Mouse (Mus musculus): Measurements from ENCODE around the gene Ikzf2.
A peak's percentile ranks its signal among the peaks of the same experiment; 100 is the strongest.

Gene Ikzf2

GRCm38 (mm10) chr1:69687076-69687991 is at the start of gene Ikzf2:
Gene Ikzf2, minus strand, starts transcription at chr1:69687245.
- peak; percentile 66 to 80 for DNase-seq (ENCODE audit: low spot score in 2 of 2)

DNA sequence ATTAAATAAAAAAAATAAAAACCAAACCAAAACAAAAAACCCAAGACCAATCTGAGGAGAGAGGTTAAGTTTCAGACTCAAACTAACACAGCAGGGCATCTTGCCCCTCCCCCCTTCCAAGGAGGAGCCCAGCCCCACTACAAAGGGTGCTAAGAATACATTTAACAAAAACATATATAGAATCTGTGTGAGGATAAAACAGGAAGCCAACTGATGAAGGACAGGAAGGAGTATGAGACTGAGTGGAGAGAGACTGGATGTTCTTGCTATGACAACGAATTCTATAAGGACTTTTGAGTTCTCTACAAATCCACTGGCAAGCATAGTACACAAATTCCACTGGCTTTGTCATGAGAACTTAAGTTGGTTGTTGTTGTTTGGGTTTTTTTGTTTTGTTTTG is 42.7 kb upstream of the Ikzf2 start:
- DNase-seq (ENCODE audit: low spot score in 2 of 2) = no peak

- no peak for DNase-seq (ENCODE audit: low spot score in 2 of 2)
Observed at GRCm38 (mm10) chr1:69729031-69729679, 42.1 kb upstream of the Ikzf2 start.

GRCm38 (mm10) chr1:69727968-69728367 is 40.9 kb upstream of the Ikzf2 start:
- DNase-seq (ENCODE audit: low spot score in 2 of 2) = no peak

GRCm38 (mm10) chr1:69717107-69717506 is 30.1 kb upstream of the Ikzf2 start:
- DNase-seq (ENCODE audit: low spot score in 2 of 2) = no peak

DNA sequence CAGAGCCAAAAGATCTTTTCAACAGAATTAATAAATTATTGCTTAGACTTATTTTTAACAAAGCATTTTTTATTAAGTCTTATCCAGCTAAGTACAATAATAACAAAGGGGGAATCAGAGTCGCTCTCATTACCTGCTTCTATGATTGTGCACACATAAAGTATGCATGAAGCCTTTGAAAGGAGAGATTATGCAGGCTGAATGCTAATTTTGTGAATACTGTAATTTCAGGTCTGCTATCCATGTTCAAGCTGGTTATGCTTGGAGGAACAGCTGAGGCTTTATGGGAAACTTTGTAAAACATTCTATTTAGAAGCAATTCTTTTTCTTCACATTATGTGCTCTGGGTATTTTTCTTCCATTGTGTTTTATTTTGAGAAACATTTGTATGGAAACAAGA is 21.5 kb upstream of the Ikzf2 start:
- DNase-seq (ENCODE audit: low spot score in 2 of 2) = no peak

DNA sequence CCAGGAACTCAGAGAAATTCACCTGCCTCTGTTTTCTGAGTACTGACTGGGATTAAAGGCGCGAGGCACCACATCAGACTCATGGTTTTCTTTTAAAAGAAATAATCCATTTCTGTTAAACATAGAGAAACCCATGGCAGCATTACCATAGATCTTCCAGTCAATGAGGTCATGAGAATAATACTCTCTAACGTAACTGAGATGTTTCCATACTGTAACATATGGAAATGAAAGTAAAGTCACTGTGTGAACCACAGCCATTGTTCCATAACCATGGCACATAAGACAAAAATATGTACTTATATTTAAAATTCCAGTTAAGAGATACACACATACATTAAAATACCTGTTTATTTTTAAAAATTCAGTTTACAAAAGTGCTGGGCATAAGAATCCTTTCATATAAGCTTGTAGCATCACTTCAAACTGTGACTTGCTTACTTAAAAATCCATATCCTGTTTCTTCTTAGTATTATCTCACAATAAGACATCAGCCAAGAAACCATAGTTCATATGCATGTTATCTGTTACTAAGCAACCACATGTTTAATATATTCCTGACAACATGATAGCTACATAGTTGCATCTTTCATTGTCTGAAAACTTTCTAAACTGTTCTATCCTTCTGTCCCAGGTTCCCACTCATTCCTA is 16.6 kb upstream of the Ikzf2 start:
- no peak for DNase-seq (ENCODE audit: low spot score in 2 of 2)

- DNase-seq (ENCODE audit: low spot score in 2 of 2) = no peak
Observed at GRCm38 (mm10) chr1:69691946-69692345, 4.9 kb upstream of the Ikzf2 start.

- DNase-seq (ENCODE audit: low spot score in 2 of 2) = peak; percentile 42 to 51
Observed at GRCm38 (mm10) chr1:69688961-69689360, 1.9 kb upstream of the Ikzf2 start.

GRCm38 (mm10) chr1:69688118-69688517 is 1.1 kb upstream of the Ikzf2 start:
- DNase-seq (ENCODE audit: low spot score in 2 of 2) = no peak

DNA sequence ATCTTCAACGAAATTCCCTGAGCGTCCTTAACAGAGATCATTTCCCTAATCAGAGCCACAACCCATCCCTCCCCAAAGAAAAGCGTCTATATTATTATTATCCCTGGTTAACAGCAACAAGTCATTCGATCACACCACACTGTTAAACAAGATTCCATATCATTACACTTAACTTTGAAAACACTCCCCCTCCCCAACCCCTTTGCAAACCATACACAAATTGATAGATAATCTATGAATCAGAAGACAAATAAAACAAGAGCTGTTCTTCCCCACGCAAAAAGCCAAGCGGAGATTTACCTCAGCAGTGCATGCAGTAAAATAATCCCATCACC is 337 bp downstream of the Ikzf2 start:
- no peak for DNase-seq (ENCODE audit: low spot score in 2 of 2)

DNA sequence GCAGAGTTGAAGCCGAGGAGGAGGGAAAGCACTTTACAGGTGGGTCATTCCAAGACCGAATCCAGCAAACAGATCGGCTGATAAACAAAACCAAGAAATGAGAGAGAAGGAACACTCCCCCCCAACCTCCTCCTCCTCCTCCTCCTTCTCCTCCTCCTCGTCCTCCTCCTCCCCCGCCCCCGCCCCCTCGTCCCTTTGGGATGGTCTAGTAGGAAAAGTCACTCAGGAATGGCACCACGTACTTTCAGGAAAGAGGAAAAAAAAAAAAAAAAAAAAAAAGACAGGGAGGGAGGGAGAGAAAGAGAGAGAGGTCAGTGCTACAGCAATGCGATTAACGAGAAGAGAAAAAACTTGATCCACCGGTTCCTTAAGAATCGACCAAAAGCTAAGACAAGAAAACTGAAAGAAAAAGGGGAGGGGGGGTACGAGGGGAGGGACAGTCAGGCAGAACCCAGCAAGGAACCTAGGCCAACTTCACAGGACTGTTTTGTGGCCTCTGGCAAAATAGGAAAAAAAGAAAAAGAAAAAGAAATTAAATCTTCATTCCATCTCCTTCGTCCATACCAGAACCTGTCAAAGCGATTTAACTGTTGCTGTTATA is 1.1 kb downstream of the Ikzf2 start:
- DNase-seq (ENCODE audit: low spot score in 2 of 2) = no peak

- no peak for DNase-seq (ENCODE audit: low spot score in 2 of 2)
Observed at GRCm38 (mm10) chr1:69685049-69685889, 1.8 kb downstream of the Ikzf2 start.

DNA sequence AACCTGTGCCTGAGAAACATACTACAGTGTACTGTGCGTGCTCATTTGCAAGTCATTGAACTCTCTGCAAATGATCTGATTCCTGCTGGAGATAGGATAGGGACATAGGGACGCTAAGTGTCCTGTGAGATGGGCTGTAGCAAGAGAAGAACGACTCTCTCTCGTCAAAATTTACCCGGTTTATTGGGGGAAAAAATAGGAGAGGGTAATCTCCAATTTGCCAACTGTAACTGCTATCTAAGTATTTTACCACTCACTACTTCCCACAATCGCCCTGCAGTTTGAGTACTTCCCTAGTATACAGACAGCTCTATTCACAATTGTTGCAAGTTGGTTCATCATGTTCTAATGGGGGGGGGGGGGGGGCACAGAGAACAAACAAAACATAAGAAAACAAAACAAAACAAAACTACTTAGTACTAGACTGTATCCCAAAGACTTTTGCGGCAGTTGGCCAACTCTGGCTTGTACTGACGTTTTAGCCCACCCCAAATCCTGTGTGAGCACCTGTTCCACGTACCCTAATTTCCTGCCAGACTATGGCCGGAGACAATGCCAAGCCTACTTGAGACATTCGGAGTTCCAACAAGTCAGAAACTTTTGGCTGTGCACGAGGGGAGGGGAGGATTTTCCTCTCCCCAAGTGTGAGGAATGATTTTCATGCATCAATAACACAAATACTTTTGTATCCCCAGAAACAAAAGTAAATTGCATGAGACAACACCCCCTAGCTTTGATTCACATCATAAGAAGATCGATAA is 2.6 kb downstream of the Ikzf2 start:
- no peak for DNase-seq (ENCODE audit: low spot score in 2 of 2)

DNA sequence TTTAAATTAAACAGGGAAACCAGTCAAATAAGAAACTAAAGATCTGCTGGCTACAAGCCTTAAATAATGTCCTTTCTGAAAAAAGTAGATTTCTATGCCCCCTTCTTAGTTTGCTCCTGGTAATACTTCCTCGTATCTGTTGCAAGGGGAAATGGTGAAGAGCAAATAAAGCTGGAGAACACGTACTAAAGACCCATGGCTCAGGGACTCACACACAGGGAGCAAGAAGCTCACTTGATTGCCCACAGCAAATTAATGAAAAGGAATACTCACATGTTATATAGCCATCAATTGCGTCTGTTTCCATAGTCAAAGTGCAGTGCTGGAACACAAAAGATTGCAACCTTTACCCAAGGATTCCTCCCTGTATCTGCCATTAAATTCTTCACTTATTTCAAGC is 3.2 kb downstream of the Ikzf2 start:
- no peak for DNase-seq (ENCODE audit: low spot score in 2 of 2)

- no peak for DNase-seq (ENCODE audit: low spot score in 2 of 2)
Observed at GRCm38 (mm10) chr1:69683058-69683457, 4.0 kb downstream of the Ikzf2 start.

DNA sequence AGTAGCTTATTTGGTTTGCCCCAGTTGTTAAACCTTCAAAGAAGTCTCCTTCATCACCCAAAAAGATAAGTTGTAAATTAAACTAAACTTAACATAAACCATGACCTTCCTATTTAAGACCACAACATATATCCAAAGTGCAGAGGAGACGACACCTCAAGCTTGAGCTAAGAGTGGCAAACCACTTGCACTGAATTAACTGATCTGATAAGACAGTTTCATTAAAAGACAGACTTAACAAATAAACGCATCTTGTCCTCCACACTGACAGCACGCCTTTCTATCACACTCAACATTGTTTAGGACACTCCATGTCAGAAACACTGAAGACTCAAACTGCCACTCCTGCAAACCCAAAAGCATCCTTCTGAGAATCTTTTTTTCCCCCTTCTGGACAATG is 4.8 kb downstream of the Ikzf2 start:
- no peak for DNase-seq (ENCODE audit: low spot score in 2 of 2)

DNA sequence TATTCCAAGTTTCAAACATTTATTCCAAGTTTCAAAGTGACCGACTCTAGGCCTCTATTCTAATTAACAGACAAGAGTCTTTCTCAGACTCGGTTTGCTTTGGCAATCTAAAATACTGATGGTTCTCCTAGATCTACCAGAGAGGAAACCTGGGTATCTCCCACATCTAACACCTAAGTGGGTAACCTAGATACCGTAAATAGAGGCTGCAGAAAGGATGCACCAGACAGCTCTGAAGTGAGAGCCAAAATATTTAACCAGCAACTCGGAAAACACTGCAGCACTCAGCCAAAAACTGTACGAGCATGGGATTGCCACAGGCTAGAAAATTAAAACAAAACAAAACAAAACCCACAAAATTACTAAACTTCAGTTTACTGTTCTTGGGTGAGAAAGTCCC is 6.0 kb downstream of the Ikzf2 start:
- no peak for DNase-seq (ENCODE audit: low spot score in 2 of 2)

DNA sequence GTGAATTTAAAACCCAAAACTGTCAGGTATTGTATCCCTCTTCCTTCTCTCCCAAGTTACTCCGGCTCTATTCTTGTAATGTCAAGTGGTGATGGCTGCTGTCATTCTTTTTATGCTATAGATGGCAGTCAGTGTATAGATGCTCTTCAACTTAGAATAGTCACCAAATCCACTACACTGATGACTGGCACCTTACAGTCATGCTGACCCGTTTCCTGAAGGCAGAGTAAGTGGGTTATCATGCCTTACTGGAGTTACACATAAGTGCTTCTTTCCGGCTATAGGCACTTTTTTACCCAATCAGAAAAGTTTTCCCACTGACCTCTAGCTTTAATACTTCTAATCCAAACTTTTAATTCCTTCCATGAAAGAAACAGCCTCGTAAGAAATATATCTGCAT is 6.5 kb downstream of the Ikzf2 start:
- no peak for DNase-seq (ENCODE audit: low spot score in 2 of 2)

DNA sequence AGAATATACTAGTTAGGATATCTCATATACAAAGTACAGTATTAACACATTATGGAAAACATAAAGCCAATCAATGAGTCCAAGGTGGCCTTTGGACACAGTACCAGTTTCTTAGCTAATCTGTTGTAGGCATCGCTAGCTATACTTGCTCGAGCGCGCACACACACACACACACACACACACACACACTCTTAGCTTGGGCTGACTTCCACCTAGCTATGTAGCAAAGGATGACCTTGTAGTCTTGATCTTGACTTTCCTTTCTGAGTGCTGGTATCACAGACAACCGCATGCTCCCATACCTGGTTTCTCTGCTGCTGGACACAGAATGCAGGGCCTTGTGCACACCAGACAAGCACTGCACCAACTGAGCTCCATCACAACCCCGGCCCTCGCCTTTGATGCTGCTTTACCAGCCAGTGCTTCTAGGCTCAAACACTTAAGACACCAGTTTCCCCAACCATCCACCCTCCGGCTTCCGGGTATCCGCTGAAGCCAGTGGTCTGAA is 17.1 kb downstream of the Ikzf2 start:
- no peak for DNase-seq (ENCODE audit: low spot score in 2 of 2)

DNA sequence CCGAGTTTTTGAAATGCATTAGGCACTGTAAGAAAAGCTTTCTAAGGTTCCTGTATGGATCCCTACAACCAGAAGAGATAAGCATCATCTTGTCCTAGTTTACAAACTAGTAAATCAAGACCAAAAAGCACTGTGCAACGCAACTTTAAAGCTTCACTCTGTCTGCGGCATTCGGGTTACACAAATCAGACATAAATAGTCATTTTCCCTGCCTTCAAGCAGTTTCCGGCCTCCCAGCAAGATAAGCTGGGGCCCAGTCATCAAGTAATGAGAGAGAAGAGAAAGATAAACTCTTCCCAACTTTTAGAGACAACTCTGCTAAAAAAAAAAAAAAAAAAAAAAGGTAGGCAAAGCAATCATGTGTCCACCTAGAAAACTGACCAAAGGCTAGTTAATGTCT is 19.6 kb downstream of the Ikzf2 start:
- DNase-seq (ENCODE audit: low spot score in 2 of 2) = no peak
